Mouse (Mus musculus) neural tube, embryonic 14.5 days (tissue): Measurements from ENCODE around the gene 2010111I01Rik. TPM values are rescaled to one million over a fixed set of nuclear protein-coding genes. Genes with fewer than 3 reads are reported as not detected.
A peak's percentile ranks its signal among the peaks of the same experiment; 100 is the strongest.

ENCODE experiments used
- ATAC-seq: fragments of 200-750 bp; cut with Nextera tagmentation; 2 replicates; pipeline ENCODE4 v1.8.0; 2017; ENCODE audit warnings: low read depth, mild to moderate bottlenecking, moderate TSS enrichment, moderate library complexity
- H3K27ac ChIP-seq: fragments of 300-500 bp; sonication (generic); 2 replicates; pipeline ENCODE4 v1.5.1; 2014; ENCODE audit warnings: low read depth, mild to moderate bottlenecking, control low read depth, low read length, moderate library complexity, mixed read lengths
- H3K27me3 ChIP-seq: fragments of 300-500 bp; sonication (generic); 2 replicates; pipeline ENCODE4 v1.6.1; 2014; ENCODE audit warnings: low read length; ENCODE audit not compliant: control insufficient read depth, insufficient read depth
- H3K36me3 ChIP-seq: fragments of 300-500 bp; sonication (generic); 2 replicates; pipeline ENCODE4 v1.6.1; 2014; ENCODE audit warnings: low read length, mixed read lengths; ENCODE audit not compliant: control insufficient read depth, insufficient read depth
- H3K4me1 ChIP-seq: fragments of 300-500 bp; sonication (generic); 2 replicates; pipeline ENCODE4 v1.6.1; 2014; ENCODE audit warnings: low read length; ENCODE audit not compliant: control insufficient read depth, insufficient read depth
- H3K4me2 ChIP-seq: fragments of 300-500 bp; sonication (generic); 2 replicates; pipeline ENCODE4 v1.6.1; 2014; ENCODE audit warnings: mild to moderate bottlenecking, low read depth, low read length, control low read depth
- H3K4me3 ChIP-seq: fragments of 300-500 bp; sonication (generic); 2 replicates; pipeline ENCODE4 v1.5.1; 2014; ENCODE audit warnings: low read depth, low read length, control low read depth, mixed read lengths
- H3K9ac ChIP-seq: fragments of 300-500 bp; sonication (generic); replicated peaks from 2 replicates; pipeline ENCODE4 v1.6.1; 2014; ENCODE audit warnings: low read depth, mild to moderate bottlenecking, control low read depth, low read length, mixed read lengths
- H3K9me3 ChIP-seq: fragments of 300-500 bp; sonication (generic); 2 replicates; pipeline ENCODE4 v1.6.1; 2016; ENCODE audit warnings: low read length; ENCODE audit not compliant: control insufficient read depth
- WGBS: fragments of 180-500 bp; shearing (Covaris S2); extraction: QIAGEN DNeasy Blood & Tissue Kit; methylation state at CpG from one replicate; pipeline ENCODE4 v1.1.7; 2014; 5-methylcytosine and 5-hydroxymethylcytosine counted together
- polyA plus RNA-seq: library from polyadenylated mRNA; unstranded; fragments of >200 nt; fragmentation: Nextera tagmentation; extraction: Ambion mirVana; gene quantifications from 2 replicates; pipeline ENCODE4 v1.2.1, GENCODE M21; 2014

The 2010111I01Rik gene
- polyA plus RNA-seq, 1 experiment from 2014 or later, result 28.8 TPM

- Histone ChIP-seq H3K27me3 (no peaks in the 10 kb centered on the region), H3K4me3 (no peak overlapping the region), H3K9me3 (no peaks in the 10 kb centered on the region), H3K4me2 (no peak overlapping the region; the same call in 1 of the 2 replicates), H3K27ac (peak overlapping the region; percentile 55), H3K9ac (0 out of 2 replicates have a peak overlapping the region, but pooled peaks have one; percentile 11), H3K4me1 (peaks cover 12% of the 10 kb centered on the region; the same call in 1 of the 2 replicates), H3K36me3 (peaks cover 6% of the 10 kb centered on the region; the same call in 1 of the 2 replicates)
- WGBS, result 17% methylated on average over 15 of the region's 15 CpGs
- peak; percentile 33; the same call in 1 of the 2 replicates for ATAC-seq
These were observed 329.9 kb downstream of the 2010111I01Rik start for GRCm38 (mm10) chr13:63294359-63295193.

- no peak for ATAC-seq
- H3K4me3 ChIP-seq, result no peak overlapping the region
- WGBS, result 92% methylated on average over 11 of the region's 11 CpGs
- H3K4me1 ChIP-seq, result peaks cover 12% of the 10 kb centered on the region; the same call in 1 of the 2 replicates
- no peak overlapping the region for H3K9ac ChIP-seq
- peaks cover 6% of the 10 kb centered on the region; the same call in 1 of the 2 replicates for H3K36me3 ChIP-seq
- no peaks in the 10 kb centered on the region for H3K9me3 ChIP-seq
- H3K4me2 ChIP-seq, result no peak overlapping the region
- H3K27me3 ChIP-seq, result no peaks in the 10 kb centered on the region
- no peak overlapping the region for H3K27ac ChIP-seq
These were observed 331.6 kb downstream of the 2010111I01Rik start for GRCm38 (mm10) chr13:63296300-63296699.

GRCm38 (mm10) chr13:63297003-63297402 lies 332.3 kb downstream of the 2010111I01Rik start:
- Histone ChIP-seq H3K9me3 (no peaks in the 10 kb centered on the region), H3K9ac (no peak overlapping the region), H3K36me3 (peaks cover 6% of the 10 kb centered on the region; the same call in 1 of the 2 replicates), H3K27ac (no peak overlapping the region), H3K4me1 (peaks cover 12% of the 10 kb centered on the region; the same call in 1 of the 2 replicates), H3K27me3 (no peaks in the 10 kb centered on the region), H3K4me3 (no peak overlapping the region), H3K4me2 (no peak overlapping the region)
- 88% methylated on average over 2 of the region's 2 CpGs for WGBS
- no peak for ATAC-seq

GRCm38 (mm10) chr13:63297933-63298332 lies 333.2 kb downstream of the 2010111I01Rik start:
- Histone ChIP-seq H3K4me3 (no peak overlapping the region), H3K36me3 (peaks cover 6% of the 10 kb centered on the region; the same call in 1 of the 2 replicates), H3K4me1 (peaks cover 12% of the 10 kb centered on the region; the same call in 1 of the 2 replicates), H3K4me2 (no peak overlapping the region), H3K27ac (no peak overlapping the region), H3K9ac (no peak overlapping the region), H3K9me3 (no peaks in the 10 kb centered on the region), H3K27me3 (no peaks in the 10 kb centered on the region)
- 92% methylated on average over 3 of the region's 3 CpGs for WGBS
- ATAC-seq, result no peak

- peaks cover 10% of the 10 kb centered on the region; the same call in 1 of the 2 replicates for H3K36me3 ChIP-seq
- no peak overlapping the region for H3K4me2 ChIP-seq
- no peak overlapping the region for H3K4me3 ChIP-seq
- H3K4me1 ChIP-seq, result peaks cover 9% of the 10 kb centered on the region; the same call in 1 of the 2 replicates
- ATAC-seq, result no peak
- no peaks in the 10 kb centered on the region for H3K27me3 ChIP-seq
- H3K9ac ChIP-seq, result no peak overlapping the region
- H3K9me3 ChIP-seq, result no peaks in the 10 kb centered on the region
- H3K27ac ChIP-seq, result no peak overlapping the region
- WGBS, result 87% methylated on average over 5 of the region's 5 CpGs
These were observed 334.2 kb downstream of the 2010111I01Rik start for GRCm38 (mm10) chr13:63298931-63299330.

GRCm38 (mm10) chr13:63300929-63301328 lies 336.2 kb downstream of the 2010111I01Rik start:
- H3K27ac ChIP-seq, result no peak overlapping the region
- H3K27me3 ChIP-seq, result no peaks in the 10 kb centered on the region
- no peak overlapping the region for H3K4me3 ChIP-seq
- WGBS, result 73% methylated on average over 7 of the region's 7 CpGs
- H3K9ac ChIP-seq, result no peak overlapping the region
- peaks cover 14% of the 10 kb centered on the region for H3K4me1 ChIP-seq
- ATAC-seq, result no peak
- no peaks in the 10 kb centered on the region for H3K9me3 ChIP-seq
- H3K4me2 ChIP-seq, result no peak overlapping the region
- H3K36me3 ChIP-seq, result peaks cover 10% of the 10 kb centered on the region; the same call in 1 of the 2 replicates

GRCm38 (mm10) chr13:63301764-63302209 lies 337.1 kb downstream of the 2010111I01Rik start:
- Histone ChIP-seq H3K9me3 (no peaks in the 10 kb centered on the region), H3K4me1 (peaks cover 18% of the 10 kb centered on the region), H3K9ac (no peak overlapping the region), H3K27ac (no peak overlapping the region), H3K27me3 (no peaks in the 10 kb centered on the region), H3K4me2 (no peak overlapping the region), H3K36me3 (peaks cover 10% of the 10 kb centered on the region; the same call in 1 of the 2 replicates), H3K4me3 (no peak overlapping the region)
- WGBS, result 21% methylated on average over 3 of the region's 3 CpGs
- no peak for ATAC-seq

- Histone ChIP-seq H3K4me3 (no peak overlapping the region), H3K4me2 (no peak overlapping the region), H3K9me3 (no peaks in the 10 kb centered on the region), H3K27ac (no peak overlapping the region), H3K36me3 (peaks cover 10% of the 10 kb centered on the region; the same call in 1 of the 2 replicates), H3K4me1 (peaks cover 20% of the 10 kb centered on the region), H3K27me3 (no peaks in the 10 kb centered on the region), H3K9ac (no peak overlapping the region)
- ATAC-seq, result no peak
- WGBS, result 81% methylated on average over 5 of the region's 5 CpGs
These were observed 337.7 kb downstream of the 2010111I01Rik start for GRCm38 (mm10) chr13:63302381-63302780.
